Mouse (Mus musculus) forebrain, embryonic 16.5 days (tissue): ENCODE measurements at regions not wholly inside any gene's neighbourhood (a gene's known extent, or its start where the extent isn't known, plus 50 kb on each side); places are given as distances from the start of the nearest gene placed in this dataset.

Source experiments
- ATAC-seq: fragments of 200-750 bp; cut with Nextera tagmentation; 2 replicates; pipeline ENCODE4 v1.8.0; 2017; ENCODE audit warnings: mild to moderate bottlenecking, moderate library complexity
- H3K27ac ChIP-seq: fragments of 300-500 bp; sonication (generic); 2 replicates; pipeline ENCODE4 v1.5.1; 2014; ENCODE audit warnings: low read length, control low read depth
- H3K27me3 ChIP-seq: fragments of 300-500 bp; sonication (generic); replicated peaks from 2 replicates; pipeline ENCODE4 v1.6.1; 2014; ENCODE audit warnings: low read length; ENCODE audit not compliant: control insufficient read depth, insufficient read depth
- H3K36me3 ChIP-seq: fragments of 300-500 bp; sonication (generic); 2 replicates; pipeline ENCODE4 v1.6.1; 2014; ENCODE audit not compliant: control insufficient read depth, insufficient read depth
- H3K4me1 ChIP-seq: fragments of 300-500 bp; sonication (generic); replicated peaks from 2 replicates; pipeline ENCODE4 v1.6.1; 2014; ENCODE audit warnings: low read length; ENCODE audit not compliant: control insufficient read depth, insufficient read depth
- H3K4me2 ChIP-seq: fragments of 300-500 bp; sonication (generic); 2 replicates; pipeline ENCODE4 v1.6.1; 2014; ENCODE audit warnings: mild to moderate bottlenecking, low read length, control low read depth
- H3K4me3 ChIP-seq: fragments of 300-500 bp; sonication (generic); replicated peaks from 2 replicates; pipeline ENCODE4 v1.5.1; 2014; ENCODE audit warnings: mild to moderate bottlenecking, low read length, control low read depth
- H3K9ac ChIP-seq: fragments of 300-500 bp; sonication (generic); replicated peaks from 2 replicates; pipeline ENCODE4 v1.6.1; 2014; ENCODE audit warnings: low read depth, low read length, control low read depth
- H3K9me3 ChIP-seq: fragments of 300-500 bp; sonication (generic); 2 replicates; pipeline ENCODE4 v1.6.1; 2016; ENCODE audit warnings: low read length; ENCODE audit not compliant: control insufficient read depth
- WGBS: fragments of 180-500 bp; shearing (Covaris S2); extraction: QIAGEN DNeasy Blood & Tissue Kit; methylation state at CpG from one replicate; pipeline ENCODE4 v1.1.7; 2014; 5-methylcytosine and 5-hydroxymethylcytosine counted together

DNA sequence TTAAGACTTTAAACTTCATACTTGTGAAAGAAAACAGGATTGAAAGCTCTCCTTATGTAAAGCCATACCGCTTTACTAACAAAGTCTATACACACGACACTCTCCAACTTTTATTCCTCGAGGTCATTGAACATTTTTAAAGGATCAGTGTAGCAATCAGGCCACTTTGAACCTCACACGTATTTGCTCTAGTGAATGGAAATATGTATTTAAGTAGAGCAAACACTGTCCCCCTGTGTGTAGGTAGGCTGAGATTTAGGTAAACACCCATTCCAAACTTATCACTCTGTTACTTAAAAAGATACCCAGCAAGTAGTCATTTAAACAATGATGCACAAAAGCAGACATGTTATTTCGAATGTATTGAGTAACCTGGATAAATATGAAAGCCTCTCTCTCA is 203.7 kb upstream of the Slc16a7 start:
- no peaks in the 10 kb centered on the region for H3K4me1 ChIP-seq
- no peak overlapping the region for H3K4me3 ChIP-seq
- H3K9me3 ChIP-seq, result no peaks in the 10 kb centered on the region
- 86% methylated on average over 5 of the region's 5 CpGs for WGBS
- H3K27me3 ChIP-seq, result no peaks in the 10 kb centered on the region
- no peak overlapping the region for H3K9ac ChIP-seq
- H3K36me3 ChIP-seq, result no peaks in the 10 kb centered on the region
- no peak for ATAC-seq
- no peak overlapping the region for H3K27ac ChIP-seq
- no peak overlapping the region for H3K4me2 ChIP-seq

DNA sequence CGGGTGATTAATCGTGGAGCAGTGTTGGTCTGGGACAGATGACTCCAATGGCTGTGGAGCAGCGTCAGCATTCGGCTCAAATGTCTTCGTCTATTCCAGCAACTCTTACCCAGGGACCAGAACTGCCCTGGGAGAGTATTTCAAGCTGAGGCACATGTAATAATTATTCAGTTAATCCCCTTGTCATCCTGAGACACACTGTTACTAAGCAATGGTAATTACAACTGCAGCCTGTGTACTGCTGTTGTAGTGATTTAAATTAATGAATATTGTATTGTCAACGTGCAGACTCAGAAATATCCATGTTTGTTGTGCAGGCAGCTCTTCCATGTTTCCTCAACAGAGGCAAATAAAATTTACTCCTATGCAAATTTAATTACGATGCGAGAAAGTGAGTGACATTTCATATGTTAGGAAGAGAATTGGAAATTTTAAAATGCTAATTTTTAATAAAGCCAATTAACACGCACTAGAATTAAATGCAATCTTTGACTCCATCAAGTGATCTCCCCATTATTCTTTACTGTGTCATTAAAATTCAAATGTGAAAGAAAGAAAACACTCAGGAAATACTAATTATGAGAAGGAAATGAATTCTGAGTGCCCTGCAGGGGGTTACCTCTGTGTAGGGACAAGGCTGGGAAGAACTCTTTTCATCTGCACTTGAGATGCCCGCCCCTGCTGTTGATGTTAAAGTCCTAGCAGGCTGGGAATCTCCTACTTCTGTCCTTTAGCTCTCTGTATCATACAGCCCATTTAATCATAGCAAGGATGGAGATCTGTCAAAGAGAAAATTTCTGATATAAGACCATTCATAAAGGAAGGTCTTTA is 218.7 kb upstream of the Slc16a7 start:
- Histone ChIP-seq H3K9me3 (no peaks in the 10 kb centered on the region), H3K4me2 (no peak overlapping the region), H3K27ac (no peak overlapping the region), H3K4me1 (peaks cover 6% of the 10 kb centered on the region), H3K27me3 (no peaks in the 10 kb centered on the region), H3K9ac (no peak overlapping the region), H3K4me3 (no peak overlapping the region), H3K36me3 (no peaks in the 10 kb centered on the region)
- ATAC-seq, result peak; percentile 92
- 18% methylated on average over 10 of the region's 10 CpGs for WGBS

DNA sequence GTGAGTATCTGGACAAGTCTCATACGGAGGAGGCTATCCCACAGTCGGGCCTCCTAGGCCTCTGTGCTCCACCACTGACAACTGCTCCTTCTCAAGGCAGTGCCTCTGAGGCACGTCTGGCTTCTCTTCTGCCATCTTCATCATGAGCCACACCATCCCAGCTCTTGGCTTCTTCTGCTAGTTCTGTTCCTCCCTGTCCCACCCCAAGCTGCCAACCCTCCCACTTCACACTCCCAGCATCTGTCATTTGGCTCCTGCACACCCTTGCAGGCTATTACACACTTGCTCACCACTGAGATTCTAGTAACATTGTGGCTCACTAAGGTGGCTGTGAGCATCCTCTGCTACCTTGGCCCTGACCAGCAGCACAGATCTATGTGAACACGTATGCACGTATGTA is 221.1 kb upstream of the Slc16a7 start:
- no peak for ATAC-seq
- no peaks in the 10 kb centered on the region for H3K9me3 ChIP-seq
- no peak overlapping the region for H3K9ac ChIP-seq
- no peak overlapping the region for H3K4me3 ChIP-seq
- no peaks in the 10 kb centered on the region for H3K27me3 ChIP-seq
- no peak overlapping the region for H3K27ac ChIP-seq
- H3K36me3 ChIP-seq, result no peaks in the 10 kb centered on the region
- peaks cover 6% of the 10 kb centered on the region for H3K4me1 ChIP-seq
- 91% methylated on average over 5 of the region's 5 CpGs for WGBS
- H3K4me2 ChIP-seq, result no peak overlapping the region

DNA sequence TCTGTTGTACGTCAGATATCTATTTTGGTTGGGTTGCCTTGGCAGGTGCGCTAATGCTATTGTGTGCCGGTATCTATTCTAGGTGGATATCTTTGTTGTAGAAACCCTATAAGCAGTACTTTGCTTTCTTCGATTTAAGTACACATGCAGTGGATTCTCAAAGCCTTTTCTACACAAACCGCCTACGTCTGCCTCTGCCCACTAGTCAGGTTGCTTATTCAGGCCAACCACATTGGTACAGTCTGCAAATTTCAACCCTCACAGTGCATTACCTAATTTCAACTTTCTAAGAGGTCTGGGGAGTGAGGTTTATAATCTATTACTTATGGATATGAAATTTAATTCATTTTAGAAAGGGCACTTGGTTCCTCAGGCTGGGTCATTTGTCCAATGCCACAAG is 223.5 kb upstream of the Slc16a7 start:
- no peaks in the 10 kb centered on the region for H3K9me3 ChIP-seq
- no peak overlapping the region for H3K4me2 ChIP-seq
- H3K27me3 ChIP-seq, result no peaks in the 10 kb centered on the region
- H3K4me1 ChIP-seq, result peaks cover 1% of the 10 kb centered on the region
- no peak for ATAC-seq
- H3K27ac ChIP-seq, result no peak overlapping the region
- WGBS, result 65% methylated on average over 6 of the region's 6 CpGs
- H3K36me3 ChIP-seq, result no peaks in the 10 kb centered on the region
- H3K9ac ChIP-seq, result no peak overlapping the region
- H3K4me3 ChIP-seq, result no peak overlapping the region

DNA sequence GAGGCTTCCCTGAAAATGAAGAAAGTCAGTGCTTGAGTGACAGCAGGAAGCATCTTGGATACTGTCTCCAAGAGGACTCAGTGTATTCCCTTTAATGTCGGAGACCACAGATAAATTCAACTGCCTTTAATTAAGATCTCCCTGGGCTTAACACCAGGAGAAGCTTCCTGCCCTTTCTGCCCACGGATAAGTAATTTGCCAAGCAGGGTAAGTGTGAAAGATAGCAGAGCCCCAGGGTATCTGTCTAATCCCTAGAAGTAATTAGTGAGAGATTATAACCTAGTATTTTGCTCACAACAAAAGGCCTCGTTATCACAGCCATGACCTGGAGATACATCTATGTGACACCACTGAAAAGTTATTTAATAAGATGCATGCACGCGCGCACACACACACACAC is 232.1 kb upstream of the Slc16a7 start:
- H3K9ac ChIP-seq, result no peak overlapping the region
- H3K4me1 ChIP-seq, result 0 out of 2 replicates have a peak, but pooled peaks cover 2% of the 10 kb centered on the region
- no peaks in the 10 kb centered on the region for H3K9me3 ChIP-seq
- H3K4me2 ChIP-seq, result no peak overlapping the region
- 0 out of 2 replicates have a peak, but pooled peaks cover 3% of the 10 kb centered on the region for H3K27me3 ChIP-seq
- no peak for ATAC-seq
- WGBS, result 39% methylated on average over 6 of the region's 6 CpGs
- H3K36me3 ChIP-seq, result no peaks in the 10 kb centered on the region
- H3K27ac ChIP-seq, result no peak overlapping the region
- H3K4me3 ChIP-seq, result no peak overlapping the region

DNA sequence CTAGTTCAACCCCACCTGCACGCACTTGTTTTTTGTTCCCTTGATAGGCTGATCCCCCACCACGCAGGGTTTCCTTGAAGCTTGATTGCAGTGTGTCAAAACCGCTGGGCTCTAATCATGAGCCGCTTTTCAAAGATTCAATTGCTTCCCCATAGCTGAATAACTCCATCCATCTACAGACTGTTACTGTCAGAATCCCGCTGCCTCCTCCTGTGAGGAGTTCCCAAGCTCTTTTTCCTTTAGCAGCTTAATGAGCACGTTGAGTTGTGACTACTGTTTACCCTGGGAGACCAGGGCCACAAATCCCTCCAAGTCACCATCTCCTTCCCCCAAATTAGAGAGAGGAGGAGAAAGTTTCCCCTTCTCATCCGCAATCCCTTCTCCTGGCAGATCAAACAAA is 234.6 kb upstream of the Slc16a7 start:
- under 1% methylated on average over 7 of the region's 7 CpGs for WGBS
- H3K4me2 ChIP-seq, result no peak overlapping the region

DNA sequence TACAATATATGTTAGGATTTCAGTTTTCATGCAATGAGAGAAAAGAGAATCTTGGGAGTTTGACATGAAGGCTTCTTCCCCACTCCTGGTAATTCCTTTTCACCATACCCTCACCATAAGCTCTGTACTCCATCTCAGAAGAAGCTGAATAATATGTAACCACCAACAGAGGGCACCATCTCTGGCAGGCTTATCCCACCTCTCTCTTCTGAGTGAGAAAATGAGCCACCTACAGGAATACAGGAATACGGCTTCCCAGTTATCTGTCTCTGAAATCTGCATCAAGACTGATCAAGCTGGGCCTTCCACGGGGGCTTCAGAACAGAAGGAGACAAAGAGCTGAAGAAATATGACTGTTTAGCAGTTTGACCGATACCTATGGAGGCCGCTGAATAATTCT is 278.6 kb upstream of the Slc16a7 start:
- no peaks in the 10 kb centered on the region for H3K9me3 ChIP-seq
- 92% methylated on average over 4 of the region's 4 CpGs for WGBS
- H3K27me3 ChIP-seq, result no peaks in the 10 kb centered on the region
- no peak overlapping the region for H3K4me3 ChIP-seq
- ATAC-seq, result no peak
- H3K4me2 ChIP-seq, result no peak overlapping the region
- no peaks in the 10 kb centered on the region for H3K36me3 ChIP-seq
- no peaks in the 10 kb centered on the region for H3K4me1 ChIP-seq
- no peak overlapping the region for H3K27ac ChIP-seq
- no peak overlapping the region for H3K9ac ChIP-seq

More for the DNA sequence above, 234.6 kb upstream of the Slc16a7 start:
- no peaks in the 10 kb centered on the region for H3K9me3 ChIP-seq
- no peak overlapping the region for H3K9ac ChIP-seq
- H3K36me3 ChIP-seq, result no peaks in the 10 kb centered on the region
- 0 out of 2 replicates have a peak, but pooled peaks cover 3% of the 10 kb centered on the region for H3K27me3 ChIP-seq
- 0 out of 2 replicates have a peak, but pooled peaks cover 2% of the 10 kb centered on the region for H3K4me1 ChIP-seq
- H3K4me3 ChIP-seq, result no peak overlapping the region
- peak; percentile 54 for ATAC-seq
- no peak overlapping the region for H3K27ac ChIP-seq

DNA sequence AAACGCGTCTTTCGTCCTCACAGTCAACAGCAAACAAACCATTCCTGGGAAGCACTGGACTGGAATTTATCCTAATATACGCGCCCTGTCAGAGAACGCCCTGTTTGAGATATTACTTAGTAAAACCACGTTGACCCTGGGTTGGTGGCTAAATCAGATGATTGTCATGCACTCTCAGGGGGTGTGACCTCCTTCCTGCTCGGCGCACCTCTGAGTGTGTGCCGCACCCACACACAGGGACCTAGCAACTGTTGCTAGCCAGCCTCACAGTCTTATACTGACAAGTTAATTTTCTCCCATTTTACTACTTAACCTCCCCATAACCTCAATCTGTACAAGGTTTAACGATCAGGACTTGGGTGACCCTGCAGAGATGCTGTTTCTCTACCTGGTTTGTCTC is 284.4 kb upstream of the Slc16a7 start:
- Histone ChIP-seq H3K4me2 (no peak overlapping the region), H3K9ac (no peak overlapping the region), H3K4me1 (no peaks in the 10 kb centered on the region), H3K36me3 (no peaks in the 10 kb centered on the region), H3K9me3 (no peaks in the 10 kb centered on the region), H3K4me3 (no peak overlapping the region), H3K27me3 (no peaks in the 10 kb centered on the region), H3K27ac (no peak overlapping the region)
- WGBS, result 53% methylated on average over 11 of the region's 11 CpGs
- ATAC-seq, result no peak

DNA sequence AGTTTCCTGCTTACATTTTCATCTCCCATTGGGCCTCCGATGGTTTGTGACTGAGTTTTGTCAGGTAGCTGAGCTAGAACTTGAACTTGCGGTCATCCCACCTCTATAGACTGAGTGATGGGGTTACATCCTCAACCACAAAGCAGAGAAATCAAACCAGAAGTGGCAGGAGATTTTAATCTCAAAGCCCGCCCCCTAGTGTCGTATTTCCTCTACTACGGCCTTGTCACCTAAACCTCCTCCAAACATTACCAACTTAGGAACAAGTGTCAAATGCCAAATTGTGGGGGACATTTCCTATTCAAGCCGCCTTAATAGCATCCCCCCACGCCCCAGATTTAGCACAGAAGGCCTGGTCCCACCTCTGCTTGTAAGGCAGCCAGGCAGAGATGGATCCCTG is 286.3 kb upstream of the Lrig3 start:
- no peak overlapping the region for H3K4me2 ChIP-seq
- H3K4me1 ChIP-seq, result no peaks in the 10 kb centered on the region
- H3K9ac ChIP-seq, result no peak overlapping the region
- H3K4me3 ChIP-seq, result no peak overlapping the region
- WGBS, result 84% methylated on average over 7 of the region's 7 CpGs
- no peak for ATAC-seq
- no peaks in the 10 kb centered on the region for H3K36me3 ChIP-seq
- no peaks in the 10 kb centered on the region for H3K27me3 ChIP-seq
- H3K27ac ChIP-seq, result no peak overlapping the region
- H3K9me3 ChIP-seq, result no peaks in the 10 kb centered on the region
